Comparison of ENCODE assay signal across 8 mouse cellular contexts in genomic region chr6:23886418-23886817, GRCm38 (mm10). TPM values are rescaled to one million over a fixed set of nuclear protein-coding genes. Genes with fewer than 3 reads are reported as not detected.
A peak's percentile ranks its signal among the peaks of the same experiment; 100 is the strongest.
DNase-seq lines count a peak whose midpoint lies in the region; ATAC-seq and TF ChIP-seq lines count a peak whose summit lies in the region.

No protein-coding gene starts in this region.

- WGBS in intestine, embryonic 16.5 days, result 11% methylated on average over 6 of the region's 6 CpGs
- WGBS in lung, embryonic 15.5 days, result 11% methylated on average over 6 of the region's 6 CpGs

- no peak for TF ChIP-seq POLR2A in ES-Bruce4 (IDR thresholded peaks at IDR 0.05; ENCODE audit: insufficient read depth, low read length)

- H3K9ac ChIP-seq in ES-Bruce4 (ENCODE audit: low read depth, poor library complexity, severe bottlenecking), result no peak overlapping the region
- no peak overlapping the region for H3K9ac ChIP-seq in intestine, embryonic 16.5 days (ENCODE audit: low read depth, low read length)
- H3K9ac ChIP-seq in lung, embryonic 15.5 days, result no peak overlapping the region

- no peak overlapping the region for H3K4me3 ChIP-seq in ES-Bruce4 (ENCODE audit: low read depth, low read length)
- no peak overlapping the region for H3K4me3 ChIP-seq in intestine, embryonic 16.5 days (ENCODE audit: low read length)
- H3K4me3 ChIP-seq in lung, embryonic 15.5 days, result no peak overlapping the region

- H3K36me3 ChIP-seq in ES-Bruce4 (ENCODE audit: control insufficient read depth, insufficient read depth, low read length, poor library complexity, severe bottlenecking), result no peaks in the 10 kb centered on the region
- no peaks in the 10 kb centered on the region for H3K36me3 ChIP-seq in intestine, embryonic 16.5 days (ENCODE audit: control insufficient read depth, insufficient read depth, low read length)
- H3K36me3 ChIP-seq in lung, embryonic 15.5 days, result no peaks in the 10 kb centered on the region

- H3K4me1 ChIP-seq in ES-Bruce4 (ENCODE audit: control insufficient read depth, insufficient read depth, low read length), result no peaks in the 10 kb centered on the region
- no peaks in the 10 kb centered on the region for H3K4me1 ChIP-seq in intestine, embryonic 16.5 days (ENCODE audit: control insufficient read depth, insufficient read depth, low read length)
- no peaks in the 10 kb centered on the region for H3K4me1 ChIP-seq in lung, embryonic 15.5 days

- H3K27ac ChIP-seq in ES-Bruce4 (ENCODE audit: insufficient read depth, low read length), result no peak overlapping the region
- H3K27ac ChIP-seq in intestine, embryonic 16.5 days (ENCODE audit: low read length), result no peak overlapping the region
- no peak overlapping the region for H3K27ac ChIP-seq in lung, embryonic 15.5 days

- TF ChIP-seq CTCF in ES-Bruce4 (IDR thresholded peaks at IDR 0.05; ENCODE audit: low read depth, low read length), result peak; percentile 47

- H3K27me3 ChIP-seq in ES-Bruce4 (ENCODE audit: control insufficient read depth, insufficient read depth, low read length, poor library complexity, severe bottlenecking), result no peaks in the 10 kb centered on the region
- H3K27me3 ChIP-seq in intestine, embryonic 16.5 days (replicated peaks; ENCODE audit: control insufficient read depth, insufficient read depth, low read length), result no peaks in the 10 kb centered on the region
- H3K27me3 ChIP-seq in lung, embryonic 15.5 days, result no peaks in the 10 kb centered on the region

- peaks cover 4% of the 10 kb centered on the region for H3K9me3 ChIP-seq in ES-Bruce4 (replicated peaks; ENCODE audit: control insufficient read depth, insufficient read depth, low read length, poor library complexity, severe bottlenecking)
- H3K9me3 ChIP-seq in intestine, embryonic 16.5 days (ENCODE audit: control insufficient read depth, low read length), result no peaks in the 10 kb centered on the region
- H3K9me3 ChIP-seq in lung, embryonic 15.5 days, result no peaks in the 10 kb centered on the region

- peak; percentile 2 for DNase-seq in gastrocnemius, postnatal 10 days
- DNase-seq in gastrocnemius, adult 8-10 months (ENCODE audit: low spot score in 2 of 2), result no peak
- peak; percentile 24 for DNase-seq in embryo, embryonic 11.5 days (ENCODE audit: low read depth, low spot score)
- peak; percentile 64 for DNase-seq in retina, embryonic 14.5 days (ENCODE audit: low spot score)
- no peak for DNase-seq in spleen, postnatal 36 days (ENCODE audit: low spot score in 2 of 2)

- TF ChIP-seq EP300 in ES-Bruce4 (IDR thresholded peaks at IDR 0.05; ENCODE audit: insufficient read depth, low read depth, low read length), result no peak

- peak; percentile 70 for ATAC-seq in intestine, embryonic 16.5 days
- peak; percentile 72; the same call in 1 of the 2 replicates for ATAC-seq in lung, embryonic 15.5 days (ENCODE audit: borderline replicate concordance, extremely low read depth, low FRiP score, low TSS enrichment)

- no peak overlapping the region for H3K4me2 ChIP-seq in intestine, embryonic 16.5 days (ENCODE audit: low read depth, low read length)
- no peak overlapping the region for H3K4me2 ChIP-seq in lung, embryonic 15.5 days

RNA-seq across cellular contexts. Expression of gene Cadps2, which starts 47.2 kb away (rescaled TPM):
- total RNA-seq in gastrocnemius, postnatal 10 days (2021), result 1 to 10 TPM in 1 of 2 experiments, under 1 TPM in 1; 0.93 to 1.3 TPM
- under 1 TPM; 0.12 to 0.58 (median 0.40) TPM for total RNA-seq in gastrocnemius, adult 8-10 months (2022)
- 0.40 and 0.90 TPM in 2 replicates for polyA plus RNA-seq in ES-Bruce4 (2011; ENCODE audit: insufficient read depth, insufficient read length, low read depth, missing spikeins)
- 0.55 and 0.57 TPM in 2 replicates for polyA plus RNA-seq in intestine, embryonic 16.5 days (2015; fragmentation: Nextera tagmentation; extraction: Ambion mirVana)
- polyA plus RNA-seq in lung, embryonic 15.5 days (2015; fragmentation: Nextera tagmentation; extraction: Ambion mirVana), result 7.2 and 7.9 TPM in 2 replicates

Comparison
In these comparisons a context has a peak if more than half of its experiments do, and no peak if none do; other contexts are left out.
1. DNase-seq: peak in gastrocnemius, postnatal 10 days (single experiment), embryo, embryonic 11.5 days (single experiment) and retina, embryonic 14.5 days (single experiment); none in gastrocnemius, adult 8-10 months (0 of 2) and spleen, postnatal 36 days (0 of 2).